Mouse (Mus musculus) lung, postnatal 0 days (tissue): Measurements from ENCODE around the gene Gjb5. TPM values are rescaled to one million over a fixed set of nuclear protein-coding genes. Genes with fewer than 3 reads are reported as not detected.

Source experiments
- ATAC-seq: fragments of 200-750 bp; cut with Nextera tagmentation; 2 replicates; pipeline ENCODE4 v1.8.0; 2017; ENCODE audit warnings: moderate library complexity
- DNase-seq: peaks from one replicate; pipeline ENCODE4 v3.0.0-alpha.2; 2016; ENCODE audit warnings: low spot score
- H3K27ac ChIP-seq: fragments of 300-500 bp; sonication (generic); 2 replicates; pipeline ENCODE4 v1.5.1; 2014; ENCODE audit warnings: antibody characterized with exemption, mild to moderate bottlenecking, low read length, mixed read lengths
- H3K27me3 ChIP-seq: fragments of 300-500 bp; sonication (generic); replicated peaks from 2 replicates; pipeline ENCODE4 v1.6.1; 2014; ENCODE audit warnings: low read length, mixed read lengths; ENCODE audit not compliant: insufficient read depth
- H3K36me3 ChIP-seq: fragments of 300-500 bp; sonication (generic); 2 replicates; pipeline ENCODE4 v1.6.1; 2014; ENCODE audit warnings: low read length, mixed read lengths; ENCODE audit not compliant: insufficient read depth
- H3K4me1 ChIP-seq: fragments of 300-500 bp; sonication (generic); 2 replicates; pipeline ENCODE4 v1.6.1; 2014; ENCODE audit warnings: antibody characterized with exemption, low read depth, low read length, mixed read lengths; ENCODE audit not compliant: insufficient read depth
- H3K4me2 ChIP-seq: fragments of 300-500 bp; sonication (generic); replicated peaks from 2 replicates; pipeline ENCODE4 v1.6.1; 2014; ENCODE audit warnings: low read depth, mild to moderate bottlenecking, low read length, moderate library complexity, mixed read lengths
- H3K4me3 ChIP-seq: fragments of 300-500 bp; sonication (generic); 2 replicates; pipeline ENCODE4 v1.5.1; 2014; ENCODE audit warnings: low read depth, low read length
- H3K9ac ChIP-seq: fragments of 300-500 bp; sonication (generic); replicated peaks from 2 replicates; pipeline ENCODE4 v1.6.1; 2014; ENCODE audit warnings: low read depth, mild to moderate bottlenecking
- H3K9me3 ChIP-seq: fragments of 300-500 bp; sonication (generic); 2 replicates; pipeline ENCODE4 v1.6.1; 2016; ENCODE audit warnings: low read length, mixed read lengths
- CTCF ChIP-seq: IDR thresholded peaks from 2 replicates; pipeline ENCODE4 v1.5.1; 2016; ENCODE audit warnings: antibody characterized with exemption, mild to moderate bottlenecking
- EP300 ChIP-seq: IDR thresholded peaks from 2 replicates; pipeline ENCODE4 v1.6.1; 2016; ENCODE audit warnings: antibody characterized with exemption, mild to moderate bottlenecking, control low read depth
- WGBS: fragments of 180-500 bp; shearing (Covaris S2); extraction: QIAGEN DNeasy Blood & Tissue Kit; methylation state at CpG from one replicate; pipeline ENCODE4 v1.1.7; 2014; 5-methylcytosine and 5-hydroxymethylcytosine counted together
- polyA plus RNA-seq: library from polyadenylated mRNA; unstranded; fragments of >200 nt; fragmentation: Nextera tagmentation; extraction: Ambion mirVana; gene quantifications from 2 replicates; pipeline ENCODE4 v1.2.1, GENCODE M21; 2015

Gjb5 gene
- polyA plus RNA-seq, 1 experiment from 2014 or later: 1.9 TPM

- Histone ChIP-seq H3K4me3 (no peak overlapping the region), H3K27me3 (no peaks in the 10 kb centered on the region), H3K4me2 (no peak overlapping the region), H3K9me3 (no peaks in the 10 kb centered on the region), H3K9ac (no peak overlapping the region), H3K4me1 (no peaks in the 10 kb centered on the region), H3K27ac (no peak overlapping the region), H3K36me3 (no peaks in the 10 kb centered on the region)
- peak; percentile 70 for DNase-seq
- WGBS: 30% methylated on average over 13 of the region's 13 CpGs
- ATAC-seq: peak; percentile 31; the same call in 1 of the 2 replicates
- TF ChIP-seq EP300: no peak
- peak; percentile 97 for TF ChIP-seq CTCF
Observed at GRCm38 (mm10) chr4:127368379-127368973, 10.5 kb upstream of the Gjb5 start.

- 22% methylated on average over 4 of the region's 4 CpGs for WGBS
Observed at GRCm38 (mm10) chr4:127365834-127366233, 7.9 kb upstream of the Gjb5 start.

GRCm38 (mm10) chr4:127365433-127365832 lies 7.5 kb upstream of the Gjb5 start:
- WGBS: 36% methylated on average over 5 of the region's 5 CpGs
- Histone ChIP-seq H3K4me2 (no peak overlapping the region), H3K4me3 (no peak overlapping the region), H3K9ac (no peak overlapping the region), H3K36me3 (no peaks in the 10 kb centered on the region), H3K4me1 (no peaks in the 10 kb centered on the region), H3K9me3 (no peaks in the 10 kb centered on the region), H3K27me3 (no peaks in the 10 kb centered on the region), H3K27ac (no peak overlapping the region)
- ATAC-seq: no peak
- DNase-seq: no peak
- TF ChIP-seq CTCF (no peak), EP300 (no peak)

More at GRCm38 (mm10) chr4:127365834-127366233, 7.9 kb upstream of the Gjb5 start:
- TF ChIP-seq EP300: no peak
- TF ChIP-seq CTCF: no peak
- Histone ChIP-seq H3K4me1 (no peaks in the 10 kb centered on the region), H3K4me2 (no peak overlapping the region), H3K9me3 (no peaks in the 10 kb centered on the region), H3K4me3 (no peak overlapping the region), H3K36me3 (no peaks in the 10 kb centered on the region), H3K9ac (no peak overlapping the region), H3K27me3 (no peaks in the 10 kb centered on the region), H3K27ac (no peak overlapping the region)
- DNase-seq: no peak
- no peak for ATAC-seq

DNA sequence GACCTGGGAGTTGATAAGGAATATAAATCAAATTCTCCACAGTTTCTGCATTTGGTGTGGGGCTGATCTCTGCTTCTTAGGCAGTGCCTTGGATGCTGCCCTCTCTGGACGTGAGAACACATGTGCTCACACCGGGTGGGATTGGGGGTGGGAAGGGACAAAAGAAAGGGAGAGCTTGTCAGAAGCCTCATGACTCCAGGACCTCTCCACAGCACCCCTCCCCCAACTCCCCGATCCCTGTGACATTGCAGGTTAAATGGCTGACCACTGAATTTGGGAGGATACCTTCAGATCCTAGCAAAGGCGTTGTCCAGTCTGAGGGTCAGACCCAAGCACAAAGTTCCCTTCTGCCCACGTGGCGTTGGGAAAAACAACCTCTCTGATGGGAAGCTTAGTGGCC lies 6.5 kb upstream of the Gjb5 start:
- no peak overlapping the region for H3K4me2 ChIP-seq
- no peaks in the 10 kb centered on the region for H3K4me1 ChIP-seq
- no peaks in the 10 kb centered on the region for H3K27me3 ChIP-seq
- DNase-seq (no peak), ATAC-seq (no peak)
- H3K9ac ChIP-seq: no peak overlapping the region
- no peak overlapping the region for H3K4me3 ChIP-seq
- H3K36me3 ChIP-seq: no peaks in the 10 kb centered on the region
- H3K9me3 ChIP-seq: no peaks in the 10 kb centered on the region
- no peak for TF ChIP-seq CTCF
- TF ChIP-seq EP300: no peak
- H3K27ac ChIP-seq: no peak overlapping the region
- WGBS: 64% methylated on average over 6 of the region's 6 CpGs

DNA sequence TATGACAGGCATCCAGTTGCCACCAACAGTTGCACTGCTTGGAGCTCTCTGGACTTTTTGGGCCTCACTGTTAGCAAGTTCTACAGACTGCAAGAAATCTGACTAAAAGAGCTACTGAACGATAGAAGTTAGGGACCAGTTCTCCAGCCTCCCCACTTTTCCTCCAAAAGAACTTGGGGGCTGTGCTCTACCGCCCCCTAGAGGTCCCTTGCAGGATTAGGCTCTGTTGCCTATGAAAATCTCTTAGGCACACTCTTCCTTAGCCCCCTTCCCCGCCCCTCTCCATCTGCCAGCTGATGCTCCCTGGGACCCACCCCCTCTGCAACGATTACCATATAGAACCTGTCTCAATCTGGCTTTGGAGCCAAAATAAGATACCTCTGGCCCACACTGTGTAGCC lies 5.3 kb upstream of the Gjb5 start:
- Histone ChIP-seq H3K4me2 (no peak overlapping the region), H3K27me3 (no peaks in the 10 kb centered on the region), H3K4me1 (no peaks in the 10 kb centered on the region), H3K36me3 (no peaks in the 10 kb centered on the region), H3K9ac (no peak overlapping the region), H3K27ac (no peak overlapping the region), H3K4me3 (no peak overlapping the region), H3K9me3 (no peaks in the 10 kb centered on the region)
- DNase-seq (no peak), ATAC-seq (no peak)
- WGBS: 59% methylated on average over 4 of the region's 4 CpGs
- TF ChIP-seq CTCF (peak; percentile 54), EP300 (no peak)

DNA sequence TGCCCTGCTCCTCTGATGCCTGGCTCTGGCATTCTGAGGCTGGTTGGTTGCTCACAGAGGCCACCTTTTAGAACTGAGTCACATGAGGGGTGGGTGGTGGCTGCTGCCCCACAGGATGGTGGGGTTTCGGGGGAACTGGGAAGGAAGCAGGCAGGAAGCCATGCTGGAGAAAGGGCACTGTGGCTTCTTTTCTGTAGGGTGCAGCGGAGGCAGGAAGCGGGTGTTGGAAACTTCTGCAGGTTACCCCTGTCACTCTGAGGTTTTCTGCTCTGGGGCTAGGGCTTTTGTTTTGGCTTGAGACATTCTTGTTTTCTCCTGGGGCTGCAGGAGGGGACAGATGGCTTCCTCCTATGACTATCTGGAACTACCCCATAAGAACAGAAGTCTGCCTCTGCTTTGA lies 4.5 kb upstream of the Gjb5 start:
- Histone ChIP-seq H3K9me3 (no peaks in the 10 kb centered on the region), H3K4me1 (no peaks in the 10 kb centered on the region), H3K4me2 (no peak overlapping the region), H3K9ac (no peak overlapping the region), H3K27me3 (no peaks in the 10 kb centered on the region), H3K27ac (no peak overlapping the region), H3K4me3 (no peak overlapping the region), H3K36me3 (no peaks in the 10 kb centered on the region)
- DNase-seq (no peak), ATAC-seq (no peak)
- TF ChIP-seq CTCF (no peak), EP300 (no peak)
- WGBS: 82% methylated on average over 3 of the region's 3 CpGs
